Mouse (Mus musculus) left cerebral cortex, adult 18-20 months (tissue): ENCODE data around the gene Ppp1r14c. TPM values are rescaled to one million over a fixed set of nuclear protein-coding genes. Genes with fewer than 3 reads are reported as not detected.
"Not testable (repeated sequence)": the region's sequence is repeated elsewhere in the genome, so short reads cannot be mapped to it uniquely, and the experiment has no call there.

Experiments used
- DNase-seq, 2 experiments: peaks; one replicate each; pipeline ENCODE4 v3.0.0; 2021 to 2022; ENCODE audit warnings: low spot score in 2 of 2, mixed read lengths in 1 of 2
- microRNA-seq, 2 experiments: library from miRNA; unstranded; fragments of <30 nt; microRNA quantifications; one replicate each; pipeline ENCODE4 v1.2.0; 2021
- total RNA-seq, 2 experiments: library from RNA; stranded (reverse); gene quantifications; 2 replicates each; pipeline ENCODE4 v1.2.3; 2021

Ppp1r14c gene
- total RNA-seq, 2 experiments from 2014 or later = 11.2 to 12.2 TPM

- DNase-seq = no peak
These were observed 92.8 kb downstream of the Ppp1r14c start for GRCm38 (mm10) chr10:3458686-3459085.

GRCm38 (mm10) chr10:3460841-3461240 is 95.0 kb downstream of the Ppp1r14c start:
- no peak for DNase-seq

- no peak for DNase-seq
These were observed 100.3 kb downstream of the Ppp1r14c start for GRCm38 (mm10) chr10:3466135-3466626.

GRCm38 (mm10) chr10:3468590-3468989 is 102.7 kb downstream of the Ppp1r14c start:
- no peak for DNase-seq

- no peak for DNase-seq
These were observed 110.8 kb downstream of the Ppp1r14c start for GRCm38 (mm10) chr10:3476611-3477010.

- DNase-seq = no peak
These were observed 113.9 kb downstream of the Ppp1r14c start for GRCm38 (mm10) chr10:3479772-3480171.

- no peak for DNase-seq
These were observed 124.2 kb downstream of the Ppp1r14c start for GRCm38 (mm10) chr10:3490052-3490451.

- DNase-seq = no peak
These were observed 130.9 kb downstream of the Ppp1r14c start for GRCm38 (mm10) chr10:3496791-3497190.

- DNase-seq = not testable (repeated sequence)
These were observed 135.0 kb downstream of the Ppp1r14c start for GRCm38 (mm10) chr10:3500846-3501245.

GRCm38 (mm10) chr10:3507484-3508221 is 141.8 kb downstream of the Ppp1r14c start:
- peak; percentile 23 to 26 for DNase-seq

- no peak for DNase-seq
These were observed 142.3 kb downstream of the Ppp1r14c start for GRCm38 (mm10) chr10:3508222-3508588.

GRCm38 (mm10) chr10:3508746-3509145 is 142.9 kb downstream of the Ppp1r14c start:
- no peak for DNase-seq

- DNase-seq = no peak
These were observed 143.9 kb downstream of the Ppp1r14c start for GRCm38 (mm10) chr10:3509663-3510277.

GRCm38 (mm10) chr10:3510486-3510885 is 144.6 kb downstream of the Ppp1r14c start:
- no peak for DNase-seq

- no peak for DNase-seq
These were observed 145.5 kb downstream of the Ppp1r14c start for GRCm38 (mm10) chr10:3511401-3511800.

- peak; percentile 8 to 20 for DNase-seq
These were observed 146.9 kb downstream of the Ppp1r14c start for GRCm38 (mm10) chr10:3512620-3513305.

- no peak for DNase-seq
These were observed 148.1 kb downstream of the Ppp1r14c start for GRCm38 (mm10) chr10:3513947-3514346.

Small RNA genes within 50 kb of the gene (microRNA-seq; reads per million reads assigned to microRNA genes)
- gene Gm24482 = 0 reads per million in 2 experiments

Other genes with a start within 250 kb of the Ppp1r14c start
- gene H60c, start 98.3 kb upstream of the Ppp1r14c start, total RNA-seq = not detected
- gene Iyd, start 174.2 kb downstream of the Ppp1r14c start, total RNA-seq = not detected